Mouse (Mus musculus): ENCODE results near the gene Dlg2.

GRCm38 (mm10) chr7:91479145-91479544 lies 1002.7 kb downstream of the Dlg2 start:
- TF ChIP-seq GATA1 (IDR thresholded peaks at IDR 0.05; ENCODE audit: borderline replicate concordance, low read length) (no peak), CTCF (IDR thresholded peaks at IDR 0.05; ENCODE audit: low read depth, low read length) (no peak), POLR2AphosphoS5 (IDR thresholded peaks at IDR 0.05; ENCODE audit: insufficient replicate concordance, low read depth, low read length) (no peak), TAL1 (conservative IDR thresholded peaks at IDR 0.05; ENCODE audit: low read depth, low read length) (no peak), GATA2 (IDR thresholded peaks at IDR 0.05; ENCODE audit: borderline replicate concordance, low read depth, low read length) (no peak)

Measured in G1E (cell line).